Mouse (Mus musculus): ENCODE data around the gene Dnajc15. TPM values are rescaled to one million over a fixed set of nuclear protein-coding genes. Genes with fewer than 3 reads are reported as not detected.

Dnajc15 gene
- polyA plus RNA-seq, 1 experiment from 2014 or later, result 95.3 TPM

DNA sequence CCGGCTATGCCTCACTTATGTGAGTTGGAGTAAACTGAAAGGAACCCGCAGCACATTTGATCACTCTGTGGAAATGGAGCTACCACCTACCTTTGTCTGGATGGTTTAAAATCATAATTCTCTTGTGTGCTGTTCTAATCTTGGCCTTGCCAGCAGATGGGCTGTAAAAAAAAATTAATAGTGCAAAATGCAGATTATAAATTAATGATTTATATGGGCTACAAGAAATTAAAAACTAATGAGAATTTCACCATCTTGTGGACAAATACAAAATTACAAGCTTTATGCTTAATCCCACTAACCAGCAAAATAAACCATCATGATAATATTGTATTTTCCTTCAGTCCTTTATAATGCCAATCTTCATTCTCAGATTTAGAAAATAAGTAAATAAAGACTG, 34.8 kb downstream of the Dnajc15 start:
- Histone ChIP-seq H3K36me3 (replicated peaks; ENCODE audit: control insufficient read depth, insufficient read depth) (no peaks in the 10 kb centered on the region), H3K9me3 (ENCODE audit: control insufficient read depth, low read length) (no peaks in the 10 kb centered on the region), H3K27ac (no peak overlapping the region), H3K4me2 (replicated peaks) (no peak overlapping the region), H3K4me1 (replicated peaks; ENCODE audit: control insufficient read depth, insufficient read depth, low read length) (no peaks in the 10 kb centered on the region), H3K9ac (no peak overlapping the region), H3K27me3 (ENCODE audit: control insufficient read depth, insufficient read depth, low read length) (no peaks in the 10 kb centered on the region), H3K4me3 (replicated peaks; ENCODE audit: low read length) (no peak overlapping the region)
- ATAC-seq (ENCODE audit: low FRiP score) (no peak), DNase-seq (ENCODE audit: low spot score) (peak; percentile 54)
- WGBS, result 81% methylated on average over 2 of the region's 2 CpGs

- Histone ChIP-seq H3K27ac (no peak overlapping the region), H3K4me2 (replicated peaks) (no peak overlapping the region), H3K9ac (no peak overlapping the region), H3K4me3 (replicated peaks; ENCODE audit: low read length) (no peak overlapping the region), H3K27me3 (ENCODE audit: control insufficient read depth, insufficient read depth, low read length) (no peaks in the 10 kb centered on the region), H3K9me3 (ENCODE audit: control insufficient read depth, low read length) (no peaks in the 10 kb centered on the region), H3K36me3 (replicated peaks; ENCODE audit: control insufficient read depth, insufficient read depth) (no peaks in the 10 kb centered on the region), H3K4me1 (replicated peaks; ENCODE audit: control insufficient read depth, insufficient read depth, low read length) (no peaks in the 10 kb centered on the region)
- ATAC-seq (ENCODE audit: low FRiP score) (no peak), DNase-seq (ENCODE audit: low spot score) (no peak)
- 82% methylated on average over 2 of the region's 2 CpGs for WGBS
Observed at GRCm38 (mm10) chr14:77836794-77837193, 38.1 kb downstream of the Dnajc15 start.

DNA sequence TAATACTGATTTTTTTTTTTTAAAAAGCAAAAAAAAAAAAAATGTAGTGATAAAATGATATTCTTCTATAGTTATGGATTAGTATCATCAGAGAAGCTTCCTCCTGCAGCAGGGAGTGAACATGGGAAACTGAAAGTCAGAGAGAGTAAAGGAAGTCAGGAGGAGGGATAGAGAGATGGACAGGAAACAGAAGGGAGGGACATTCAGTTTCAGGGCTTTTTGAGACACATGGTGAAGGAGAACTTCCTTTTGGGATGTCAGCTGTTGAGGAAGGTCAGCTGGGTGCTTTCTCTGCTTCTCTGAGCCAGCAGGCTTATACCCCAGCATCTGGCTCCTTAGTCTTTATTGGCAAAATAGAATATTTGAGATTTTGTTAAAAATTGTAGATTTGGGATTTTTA, 42.6 kb downstream of the Dnajc15 start:
- no peak overlapping the region for H3K4me2 ChIP-seq (replicated peaks)
- no peaks in the 10 kb centered on the region for H3K9me3 ChIP-seq (ENCODE audit: control insufficient read depth, low read length)
- H3K36me3 ChIP-seq (replicated peaks; ENCODE audit: control insufficient read depth, insufficient read depth), result no peaks in the 10 kb centered on the region
- no peak overlapping the region for H3K27ac ChIP-seq
- ATAC-seq (ENCODE audit: low FRiP score) (no peak), DNase-seq (ENCODE audit: low spot score) (no peak)
- no peaks in the 10 kb centered on the region for H3K4me1 ChIP-seq (replicated peaks; ENCODE audit: control insufficient read depth, insufficient read depth, low read length)
- no peaks in the 10 kb centered on the region for H3K27me3 ChIP-seq (ENCODE audit: control insufficient read depth, insufficient read depth, low read length)
- no peak overlapping the region for H3K9ac ChIP-seq
- H3K4me3 ChIP-seq (replicated peaks; ENCODE audit: low read length), result no peak overlapping the region

GRCm38 (mm10) chr14:77831936-77832335, 43.0 kb downstream of the Dnajc15 start:
- Histone ChIP-seq H3K36me3 (replicated peaks; ENCODE audit: control insufficient read depth, insufficient read depth) (no peaks in the 10 kb centered on the region), H3K4me1 (replicated peaks; ENCODE audit: control insufficient read depth, insufficient read depth, low read length) (no peaks in the 10 kb centered on the region), H3K9ac (no peak overlapping the region), H3K4me2 (replicated peaks) (no peak overlapping the region), H3K27ac (no peak overlapping the region), H3K9me3 (ENCODE audit: control insufficient read depth, low read length) (no peaks in the 10 kb centered on the region), H3K4me3 (replicated peaks; ENCODE audit: low read length) (no peak overlapping the region), H3K27me3 (ENCODE audit: control insufficient read depth, insufficient read depth, low read length) (no peaks in the 10 kb centered on the region)
- DNase-seq (ENCODE audit: low spot score) (no peak), ATAC-seq (ENCODE audit: low FRiP score) (no peak)
- 95% methylated on average over 4 of the region's 4 CpGs for WGBS

DNA sequence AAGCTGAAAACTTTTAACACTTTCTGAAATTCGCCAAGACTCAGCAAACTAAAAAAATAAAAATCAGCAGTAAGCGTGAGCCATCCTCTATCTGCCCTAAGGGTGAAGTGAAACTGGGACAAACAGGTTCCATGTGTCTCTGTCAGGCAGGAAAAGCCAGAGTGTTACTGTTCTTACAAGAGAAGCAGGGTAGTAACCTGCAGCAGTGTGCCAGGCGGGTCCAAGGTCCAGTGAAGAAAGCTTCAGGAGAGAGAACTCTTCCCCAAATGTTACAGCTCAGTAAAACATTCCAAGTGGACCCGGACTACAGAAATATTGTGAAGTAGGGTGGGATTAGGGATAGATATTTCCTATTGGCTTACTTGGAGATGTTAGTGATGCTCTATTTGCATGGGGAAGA, 45.3 kb downstream of the Dnajc15 start:
- Histone ChIP-seq H3K27me3 (ENCODE audit: control insufficient read depth, insufficient read depth, low read length) (no peaks in the 10 kb centered on the region), H3K4me1 (replicated peaks; ENCODE audit: control insufficient read depth, insufficient read depth, low read length) (no peaks in the 10 kb centered on the region; the same call in 1 of the 2 replicates), H3K4me3 (replicated peaks; ENCODE audit: low read length) (no peak overlapping the region), H3K9me3 (ENCODE audit: control insufficient read depth, low read length) (no peaks in the 10 kb centered on the region), H3K27ac (no peak overlapping the region), H3K36me3 (replicated peaks; ENCODE audit: control insufficient read depth, insufficient read depth) (no peaks in the 10 kb centered on the region), H3K9ac (no peak overlapping the region), H3K4me2 (replicated peaks) (no peak overlapping the region)
- WGBS, result 91% methylated on average over 4 of the region's 4 CpGs
- DNase-seq (ENCODE audit: low spot score) (no peak), ATAC-seq (ENCODE audit: low FRiP score) (no peak)

GRCm38 (mm10) chr14:77825891-77826290, 49.0 kb downstream of the Dnajc15 start:
- ATAC-seq (ENCODE audit: low FRiP score) (no peak), DNase-seq (ENCODE audit: low spot score) (no peak)
- 65% methylated on average over 3 of the region's 3 CpGs for WGBS
- Histone ChIP-seq H3K36me3 (replicated peaks; ENCODE audit: control insufficient read depth, insufficient read depth) (no peaks in the 10 kb centered on the region), H3K9me3 (ENCODE audit: control insufficient read depth, low read length) (no peaks in the 10 kb centered on the region), H3K4me2 (replicated peaks) (no peak overlapping the region), H3K4me1 (replicated peaks; ENCODE audit: control insufficient read depth, insufficient read depth, low read length) (no peaks in the 10 kb centered on the region; the same call in 1 of the 2 replicates), H3K4me3 (replicated peaks; ENCODE audit: low read length) (no peak overlapping the region), H3K27me3 (ENCODE audit: control insufficient read depth, insufficient read depth, low read length) (no peaks in the 10 kb centered on the region), H3K9ac (no peak overlapping the region), H3K27ac (no peak overlapping the region)

DNA sequence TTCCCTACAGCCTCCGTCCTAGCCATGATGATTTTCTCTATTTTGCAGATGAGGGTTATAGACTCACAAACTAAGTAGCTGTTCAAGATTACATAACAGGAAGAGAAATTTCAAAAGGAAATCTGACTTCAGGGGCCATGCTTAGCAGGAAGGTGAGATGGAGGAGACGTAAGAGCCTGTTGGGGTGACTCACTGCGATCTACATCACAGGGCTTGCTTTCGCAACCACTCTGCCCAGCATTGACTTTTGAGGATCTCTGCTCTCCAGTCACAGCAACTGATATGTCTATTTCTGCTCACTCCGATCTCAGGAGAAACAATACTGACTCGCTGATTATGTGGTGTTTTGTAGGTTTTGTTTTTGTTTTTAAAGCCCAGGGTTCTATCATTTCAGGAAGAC, 49.8 kb downstream of the Dnajc15 start:
- H3K4me2 ChIP-seq (replicated peaks), result no peak overlapping the region
- H3K36me3 ChIP-seq (replicated peaks; ENCODE audit: control insufficient read depth, insufficient read depth), result no peaks in the 10 kb centered on the region
- no peak overlapping the region for H3K9ac ChIP-seq
- H3K4me1 ChIP-seq (replicated peaks; ENCODE audit: control insufficient read depth, insufficient read depth, low read length), result no peaks in the 10 kb centered on the region; the same call in 1 of the 2 replicates
- ATAC-seq (ENCODE audit: low FRiP score) (no peak), DNase-seq (ENCODE audit: low spot score) (no peak)
- no peak overlapping the region for H3K4me3 ChIP-seq (replicated peaks; ENCODE audit: low read length)
- H3K27ac ChIP-seq, result no peak overlapping the region
- 93% methylated on average over 6 of the region's 6 CpGs for WGBS
- H3K9me3 ChIP-seq (ENCODE audit: control insufficient read depth, low read length), result no peaks in the 10 kb centered on the region
- H3K27me3 ChIP-seq (ENCODE audit: control insufficient read depth, insufficient read depth, low read length), result no peaks in the 10 kb centered on the region

DNA sequence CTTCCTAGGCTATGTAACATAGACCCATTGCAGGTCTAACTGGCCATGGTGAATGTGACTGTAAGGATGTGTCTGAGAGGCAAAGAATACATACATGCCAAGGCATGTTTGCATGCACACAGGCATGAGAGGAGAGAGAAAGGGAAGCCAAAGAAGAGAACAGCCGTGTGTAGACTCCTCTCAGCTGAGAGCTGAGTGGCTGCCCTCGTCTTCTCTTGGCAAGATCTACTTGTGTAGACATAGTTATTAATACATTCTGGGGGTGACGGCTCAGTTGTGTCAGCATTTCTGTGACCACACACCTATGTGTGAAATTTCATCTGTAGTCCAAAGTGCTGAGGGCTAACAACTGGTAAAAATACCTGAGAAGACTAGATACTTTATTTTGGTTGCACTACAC, 55.1 kb downstream of the Dnajc15 start:
- H3K4me3 ChIP-seq (replicated peaks; ENCODE audit: low read length), result no peak overlapping the region
- ATAC-seq (ENCODE audit: low FRiP score) (no peak), DNase-seq (ENCODE audit: low spot score) (no peak)
- no peaks in the 10 kb centered on the region for H3K27me3 ChIP-seq (ENCODE audit: control insufficient read depth, insufficient read depth, low read length)
- no peaks in the 10 kb centered on the region for H3K4me1 ChIP-seq (replicated peaks; ENCODE audit: control insufficient read depth, insufficient read depth, low read length)
- H3K9me3 ChIP-seq (ENCODE audit: control insufficient read depth, low read length), result no peaks in the 10 kb centered on the region
- H3K36me3 ChIP-seq (replicated peaks; ENCODE audit: control insufficient read depth, insufficient read depth), result no peaks in the 10 kb centered on the region
- H3K4me2 ChIP-seq (replicated peaks), result no peak overlapping the region
- H3K27ac ChIP-seq, result no peak overlapping the region
- H3K9ac ChIP-seq, result no peak overlapping the region
- 91% methylated on average over 3 of the region's 3 CpGs for WGBS

DNA sequence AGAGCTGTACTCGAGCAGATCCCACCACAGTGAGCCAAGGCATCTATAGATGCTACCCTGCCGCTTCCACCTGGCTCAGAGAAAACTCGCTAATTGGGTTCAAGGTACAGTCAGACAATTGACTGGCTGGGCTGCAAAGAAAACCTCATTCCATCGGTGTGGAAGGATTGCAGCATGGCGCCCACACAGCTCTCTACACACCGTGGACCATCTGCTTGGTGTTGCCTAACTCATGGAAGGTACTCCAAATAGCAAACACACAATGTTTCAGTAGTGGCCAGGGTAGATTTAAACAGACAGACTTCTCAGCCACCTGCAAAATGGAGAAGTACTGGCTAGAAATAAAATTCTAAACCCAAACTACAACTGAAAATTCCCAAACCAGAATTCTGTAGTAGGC, 57.4 kb downstream of the Dnajc15 start:
- Histone ChIP-seq H3K27me3 (ENCODE audit: control insufficient read depth, insufficient read depth, low read length) (no peaks in the 10 kb centered on the region), H3K36me3 (replicated peaks; ENCODE audit: control insufficient read depth, insufficient read depth) (no peaks in the 10 kb centered on the region), H3K4me3 (replicated peaks; ENCODE audit: low read length) (no peak overlapping the region), H3K9ac (no peak overlapping the region), H3K27ac (no peak overlapping the region), H3K4me2 (replicated peaks) (no peak overlapping the region), H3K9me3 (ENCODE audit: control insufficient read depth, low read length) (no peaks in the 10 kb centered on the region), H3K4me1 (replicated peaks; ENCODE audit: control insufficient read depth, insufficient read depth, low read length) (no peaks in the 10 kb centered on the region)
- DNase-seq (ENCODE audit: low spot score) (no peak), ATAC-seq (ENCODE audit: low FRiP score) (no peak)
- WGBS, result 94% methylated on average over 6 of the region's 6 CpGs

DNA sequence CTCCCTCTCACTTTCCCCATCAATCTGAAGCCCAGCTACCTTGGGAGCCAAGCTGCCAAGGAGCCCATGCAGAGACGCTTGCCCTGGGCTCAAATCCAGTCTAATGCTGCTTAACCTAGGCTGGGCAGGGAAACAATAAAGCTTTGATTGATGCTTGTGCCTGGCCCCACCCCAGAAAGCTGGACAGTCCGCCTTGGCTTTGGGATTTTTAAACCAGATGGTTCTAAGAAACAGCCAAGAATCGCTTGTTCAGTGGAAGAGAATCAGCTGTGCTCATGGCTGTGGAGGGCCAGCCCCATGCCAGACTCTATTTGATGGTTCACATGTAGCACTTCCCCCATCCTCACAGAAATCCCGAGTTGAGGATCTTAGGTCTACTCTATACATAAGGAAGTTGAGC, 60.0 kb downstream of the Dnajc15 start:
- DNase-seq (ENCODE audit: low spot score), result no peak
- Histone ChIP-seq H3K4me1 (replicated peaks; ENCODE audit: control insufficient read depth, insufficient read depth, low read length) (no peaks in the 10 kb centered on the region), H3K4me3 (replicated peaks; ENCODE audit: low read length) (no peak overlapping the region), H3K27ac (no peak overlapping the region), H3K27me3 (ENCODE audit: control insufficient read depth, insufficient read depth, low read length) (no peaks in the 10 kb centered on the region), H3K36me3 (replicated peaks; ENCODE audit: control insufficient read depth, insufficient read depth) (no peaks in the 10 kb centered on the region), H3K9me3 (ENCODE audit: control insufficient read depth, low read length) (no peaks in the 10 kb centered on the region), H3K4me2 (replicated peaks) (no peak overlapping the region), H3K9ac (no peak overlapping the region)
- WGBS, result 63% methylated on average over 4 of the region's 4 CpGs
- ATAC-seq (ENCODE audit: low FRiP score), result peak; percentile 31; the same call in 1 of the 2 replicates
